10 mouse cellular contexts compared by ENCODE assay signal in genomic region chr7:142893721-142894639, GRCm38 (mm10). TPM values are rescaled to one million over a fixed set of nuclear protein-coding genes. Genes with fewer than 3 reads are reported as not detected.
DNase-seq lines count a peak whose midpoint lies in the region; ATAC-seq lines count a peak whose summit lies in the region.
"Had no signal": no experiment of that assay in that cellular context is flagged by ENCODE, and none has a peak within 500 bp of the region (broad histone marks: within the 10 kb centered on the region; RNA-seq: fewer than 3 reads in every experiment).

No protein-coding gene starts in this region.

- H3K27me3 ChIP-seq in forebrain, embryonic 13.5 days, result peaks cover 20% of the 10 kb centered on the region
- H3K27me3 ChIP-seq in forebrain, embryonic 16.5 days (replicated peaks; ENCODE audit: control insufficient read depth, insufficient read depth, low read length), result no peaks in the 10 kb centered on the region
- peaks cover 4% of the 10 kb centered on the region for H3K27me3 ChIP-seq in hindbrain, embryonic 11.5 days (ENCODE audit: control insufficient read depth, insufficient read depth, low read length)
- H3K27me3 ChIP-seq in hindbrain, embryonic 10.5 days (ENCODE audit: insufficient read depth, poor library complexity, severe bottlenecking), result peaks cover 27% of the 10 kb centered on the region
- H3K27me3 ChIP-seq in midbrain, embryonic 13.5 days, result no peaks in the 10 kb centered on the region
- peaks cover 25% of the 10 kb centered on the region for H3K27me3 ChIP-seq in midbrain, embryonic 10.5 days (ENCODE audit: low read depth, poor library complexity, severe bottlenecking)
- H3K27me3 ChIP-seq in stomach, embryonic 15.5 days (replicated peaks), result no peaks in the 10 kb centered on the region

- no peaks in the 10 kb centered on the region for H3K9me3 ChIP-seq in forebrain, embryonic 13.5 days (replicated peaks)
- H3K9me3 ChIP-seq in forebrain, embryonic 16.5 days (ENCODE audit: control insufficient read depth, low read length), result no peaks in the 10 kb centered on the region
- H3K9me3 ChIP-seq in hindbrain, embryonic 11.5 days (ENCODE audit: control insufficient read depth, low read length), result no peaks in the 10 kb centered on the region
- no peaks in the 10 kb centered on the region for H3K9me3 ChIP-seq in hindbrain, embryonic 10.5 days
- H3K9me3 ChIP-seq in midbrain, embryonic 13.5 days, result no peaks in the 10 kb centered on the region
- no peaks in the 10 kb centered on the region for H3K9me3 ChIP-seq in midbrain, embryonic 10.5 days (replicated peaks)
- H3K9me3 ChIP-seq in stomach, embryonic 15.5 days, result no peaks in the 10 kb centered on the region
- H3K9me3 ChIP-seq: G1E; liver, embryonic 15.5 days had no signal

- H3K4me2 ChIP-seq in forebrain, embryonic 13.5 days, result no peak overlapping the region
- no peak overlapping the region for H3K4me2 ChIP-seq in forebrain, embryonic 16.5 days (ENCODE audit: low read length)
- H3K4me2 ChIP-seq in hindbrain, embryonic 11.5 days (replicated peaks; ENCODE audit: low read depth, low read length), result no peak overlapping the region
- no peak overlapping the region for H3K4me2 ChIP-seq in midbrain, embryonic 13.5 days (replicated peaks)
- H3K4me2 ChIP-seq in stomach, embryonic 15.5 days, result no peak overlapping the region
- H3K4me2 ChIP-seq: liver, embryonic 15.5 days had no signal

- no peak overlapping the region for H3K4me3 ChIP-seq in forebrain, embryonic 13.5 days
- H3K4me3 ChIP-seq in forebrain, embryonic 16.5 days (replicated peaks; ENCODE audit: low read length), result no peak overlapping the region
- H3K4me3 ChIP-seq in hindbrain, embryonic 11.5 days (ENCODE audit: low read depth, low read length), result no peak overlapping the region
- H3K4me3 ChIP-seq in hindbrain, embryonic 10.5 days, result no peak overlapping the region
- H3K4me3 ChIP-seq in midbrain, embryonic 13.5 days (replicated peaks), result no peak overlapping the region
- no peak overlapping the region for H3K4me3 ChIP-seq in midbrain, embryonic 10.5 days
- H3K4me3 ChIP-seq in stomach, embryonic 15.5 days (replicated peaks), result no peak overlapping the region
- H3K4me3 ChIP-seq: liver, embryonic 15.5 days had no signal

- H3K4me1 ChIP-seq in forebrain, embryonic 13.5 days, result no peaks in the 10 kb centered on the region; the same call in 1 of the 2 replicates
- no peaks in the 10 kb centered on the region for H3K4me1 ChIP-seq in forebrain, embryonic 16.5 days (replicated peaks; ENCODE audit: control insufficient read depth, insufficient read depth, low read length)
- no peaks in the 10 kb centered on the region for H3K4me1 ChIP-seq in hindbrain, embryonic 11.5 days (replicated peaks; ENCODE audit: control insufficient read depth, insufficient read depth, low read length)
- peaks cover 48% of the 10 kb centered on the region for H3K4me1 ChIP-seq in hindbrain, embryonic 10.5 days (replicated peaks)
- H3K4me1 ChIP-seq in midbrain, embryonic 13.5 days (replicated peaks), result peaks cover 8% of the 10 kb centered on the region; the same call in 1 of the 2 replicates
- H3K4me1 ChIP-seq in midbrain, embryonic 10.5 days, result peaks cover 31% of the 10 kb centered on the region
- H3K4me1 ChIP-seq in stomach, embryonic 15.5 days, result 0 out of 2 replicates have a peak, but pooled peaks cover 5% of the 10 kb centered on the region
- H3K4me1 ChIP-seq: liver, embryonic 15.5 days had no signal

- no peaks in the 10 kb centered on the region for H3K36me3 ChIP-seq in forebrain, embryonic 13.5 days (ENCODE audit: poor library complexity, severe bottlenecking)
- H3K36me3 ChIP-seq in forebrain, embryonic 16.5 days (ENCODE audit: control insufficient read depth, insufficient read depth), result no peaks in the 10 kb centered on the region
- no peaks in the 10 kb centered on the region for H3K36me3 ChIP-seq in hindbrain, embryonic 11.5 days (ENCODE audit: control insufficient read depth, insufficient read depth, low read length)
- no peaks in the 10 kb centered on the region for H3K36me3 ChIP-seq in hindbrain, embryonic 10.5 days
- H3K36me3 ChIP-seq in midbrain, embryonic 13.5 days, result no peaks in the 10 kb centered on the region
- H3K36me3 ChIP-seq in midbrain, embryonic 10.5 days, result no peaks in the 10 kb centered on the region
- H3K36me3 ChIP-seq in stomach, embryonic 15.5 days, result no peaks in the 10 kb centered on the region
- H3K36me3 ChIP-seq: G1E; liver, embryonic 15.5 days had no signal

- ATAC-seq in forebrain, embryonic 13.5 days, result peak; percentile 41; the same call in 1 of the 2 replicates
- ATAC-seq in forebrain, embryonic 16.5 days, result no peak
- ATAC-seq in hindbrain, embryonic 11.5 days (ENCODE audit: low FRiP score), result 0 out of 2 replicates have a peak, but pooled peaks have one; percentile 10
- peak; percentile 46 for ATAC-seq in midbrain, embryonic 13.5 days
- ATAC-seq in stomach, embryonic 15.5 days (ENCODE audit: insufficient read depth, low FRiP score, low read depth), result peak; percentile 8; the same call in 1 of the 2 replicates

- H3K9ac ChIP-seq in forebrain, embryonic 13.5 days, result no peak overlapping the region
- H3K9ac ChIP-seq in forebrain, embryonic 16.5 days (replicated peaks; ENCODE audit: low read depth, low read length), result no peak overlapping the region
- no peak overlapping the region for H3K9ac ChIP-seq in hindbrain, embryonic 11.5 days (ENCODE audit: low read depth, low read length)
- no peak overlapping the region for H3K9ac ChIP-seq in midbrain, embryonic 13.5 days (replicated peaks)
- H3K9ac ChIP-seq in stomach, embryonic 15.5 days, result no peak overlapping the region
- H3K9ac ChIP-seq: liver, embryonic 15.5 days had no signal

- H3K27ac ChIP-seq in forebrain, embryonic 13.5 days, result no peak overlapping the region
- H3K27ac ChIP-seq in forebrain, embryonic 16.5 days (ENCODE audit: low read length), result no peak overlapping the region
- no peak overlapping the region for H3K27ac ChIP-seq in hindbrain, embryonic 11.5 days (ENCODE audit: low read depth, low read length)
- no peak overlapping the region for H3K27ac ChIP-seq in hindbrain, embryonic 10.5 days
- no peak overlapping the region for H3K27ac ChIP-seq in midbrain, embryonic 13.5 days
- H3K27ac ChIP-seq in midbrain, embryonic 10.5 days (replicated peaks), result no peak overlapping the region
- H3K27ac ChIP-seq in stomach, embryonic 15.5 days, result no peak overlapping the region
- H3K27ac ChIP-seq: liver, embryonic 15.5 days had no signal

- no peak for DNase-seq in hindbrain, embryonic 11.5 days (ENCODE audit: low spot score)
- no peak for DNase-seq in hindbrain, embryonic 10.5 days (ENCODE audit: low spot score)
- DNase-seq in midbrain, embryonic 10.5 days (ENCODE audit: low spot score), result no peak
- DNase-seq in right cerebral cortex, adult 18-20 months, result no peak

- 67% methylated on average over 12 of the region's 12 CpGs for WGBS in forebrain, embryonic 13.5 days
- WGBS in forebrain, embryonic 16.5 days, result 70% methylated on average over 12 of the region's 12 CpGs
- 70% methylated on average over 11 of the region's 12 CpGs for WGBS in hindbrain, embryonic 11.5 days
- WGBS in hindbrain, embryonic 10.5 days, result 65% methylated on average over 12 of the region's 12 CpGs
- 75% methylated on average over 12 of the region's 12 CpGs for WGBS in midbrain, embryonic 13.5 days
- WGBS in midbrain, embryonic 10.5 days, result 69% methylated on average over 12 of the region's 12 CpGs
- 60% methylated on average over 12 of the region's 12 CpGs for WGBS in stomach, embryonic 15.5 days

RNA-seq across cellular contexts. Expression of gene Th, which starts 36.9 kb away (rescaled TPM):
- 8.0 and 9.9 TPM in 2 replicates for polyA plus RNA-seq in forebrain, embryonic 13.5 days (2015; fragmentation: Nextera tagmentation; extraction: Ambion mirVana)
- polyA plus RNA-seq in forebrain, embryonic 16.5 days (2015; fragmentation: Nextera tagmentation; extraction: Ambion mirVana), result 6.4 TPM in 2 replicates
- polyA plus RNA-seq in hindbrain, embryonic 11.5 days (2014; fragmentation: Nextera tagmentation; extraction: Ambion mirVana), result 13.4 and 13.9 TPM in 2 replicates
- polyA plus RNA-seq in hindbrain, embryonic 10.5 days (2016; fragmentation: Nextera tagmentation; extraction: Ambion mirVana), result 8.8 and 14.4 TPM in 2 replicates
- 22.4 and 59.8 TPM in 2 replicates for polyA plus RNA-seq in midbrain, embryonic 13.5 days (2015; fragmentation: Nextera tagmentation; extraction: Ambion mirVana)
- polyA plus RNA-seq in midbrain, embryonic 10.5 days (2016; fragmentation: Nextera tagmentation; extraction: Ambion mirVana), result 7.9 and 14.1 TPM in 2 replicates
- polyA plus RNA-seq in stomach, embryonic 15.5 days (2015; fragmentation: Nextera tagmentation; extraction: Ambion mirVana), result 3.4 and 5.7 TPM in 2 replicates
- polyA plus RNA-seq: G1E had no signal
